Mouse (Mus musculus) intestine, embryonic 16.5 days (tissue): Measurements from ENCODE around the gene Fbxo39. TPM values are rescaled to one million over a fixed set of nuclear protein-coding genes. Genes with fewer than 3 reads are reported as not detected.
"Not testable (repeated sequence)": the region's sequence is repeated elsewhere in the genome, so short reads cannot be mapped to it uniquely, and the experiment has no call there.

Experiments used
- ATAC-seq: fragments of 200-750 bp; cut with Nextera tagmentation; 2 replicates; pipeline ENCODE4 v1.8.0; 2017; ENCODE audit warnings: moderate TSS enrichment, moderate library complexity
- H3K27ac ChIP-seq: fragments of 300-500 bp; sonication (generic); 2 replicates; pipeline ENCODE4 v1.5.1; 2014; ENCODE audit warnings: mild to moderate bottlenecking, low read length
- H3K27me3 ChIP-seq: fragments of 300-500 bp; sonication (generic); replicated peaks from 2 replicates; pipeline ENCODE4 v1.6.1; 2014; ENCODE audit warnings: low read length, control low read depth, mixed read lengths; ENCODE audit not compliant: control insufficient read depth, insufficient read depth
- H3K36me3 ChIP-seq: fragments of 300-500 bp; sonication (generic); 2 replicates; pipeline ENCODE4 v1.6.1; 2014; ENCODE audit warnings: low read length, control low read depth; ENCODE audit not compliant: control insufficient read depth, insufficient read depth
- H3K4me1 ChIP-seq: fragments of 300-500 bp; sonication (generic); 2 replicates; pipeline ENCODE4 v1.6.1; 2014; ENCODE audit warnings: low read length, control low read depth, mixed read lengths; ENCODE audit not compliant: control insufficient read depth, insufficient read depth
- H3K4me2 ChIP-seq: fragments of 300-500 bp; sonication (generic); 2 replicates; pipeline ENCODE4 v1.6.1; 2014; ENCODE audit warnings: low read depth, low read length, control low read depth
- H3K4me3 ChIP-seq: fragments of 300-500 bp; sonication (generic); 2 replicates; pipeline ENCODE4 v1.5.1; 2014; ENCODE audit warnings: mild to moderate bottlenecking, low read length
- H3K9ac ChIP-seq: fragments of 300-500 bp; sonication (generic); 2 replicates; pipeline ENCODE4 v1.6.1; 2014; ENCODE audit warnings: low read depth, low read length
- H3K9me3 ChIP-seq: fragments of 300-500 bp; sonication (generic); 2 replicates; pipeline ENCODE4 v1.6.1; 2016; ENCODE audit warnings: low read length, control low read depth; ENCODE audit not compliant: control insufficient read depth
- WGBS: fragments of 180-500 bp; shearing (Covaris S2); extraction: QIAGEN DNeasy Blood & Tissue Kit; methylation state at CpG from one replicate; pipeline ENCODE4 v1.1.7; 2014; 5-methylcytosine and 5-hydroxymethylcytosine counted together
- polyA plus RNA-seq: library from polyadenylated mRNA; unstranded; fragments of >200 nt; fragmentation: Nextera tagmentation; extraction: Ambion mirVana; gene quantifications from 2 replicates; pipeline ENCODE4 v1.2.1, GENCODE M21; 2015

Fbxo39 gene
- polyA plus RNA-seq, 1 experiment from 2014 or later = not detected

DNA sequence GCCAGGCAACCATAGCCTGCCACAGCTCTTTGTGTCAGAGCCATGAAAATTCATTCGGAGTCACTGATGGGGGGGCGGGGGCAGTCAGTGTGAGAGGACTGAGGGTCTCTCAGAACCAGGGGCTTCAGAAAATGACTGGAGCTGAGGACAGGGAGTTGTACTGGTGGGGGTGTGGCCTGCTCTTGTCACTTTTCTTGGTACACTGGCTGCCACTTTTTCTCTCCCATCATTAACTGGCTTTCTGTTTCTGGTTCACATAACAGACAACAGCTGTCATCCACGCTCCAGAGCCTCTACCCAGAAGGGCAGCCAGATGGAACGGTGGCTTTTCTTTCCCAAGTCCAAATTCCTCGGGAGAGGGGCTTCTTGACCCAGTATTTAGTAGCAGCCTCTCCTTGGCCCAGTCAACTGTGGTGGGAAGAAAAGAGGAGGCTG is 24.2 kb downstream of the Fbxo39 start:
- H3K9ac ChIP-seq = no peak overlapping the region
- H3K4me3 ChIP-seq = no peak overlapping the region
- H3K9me3 ChIP-seq = no peaks in the 10 kb centered on the region
- no peaks in the 10 kb centered on the region for H3K27me3 ChIP-seq
- no peak overlapping the region for H3K4me2 ChIP-seq
- no peak for ATAC-seq
- no peaks in the 10 kb centered on the region for H3K36me3 ChIP-seq
- 66% methylated on average over 5 of the region's 5 CpGs for WGBS
- no peak overlapping the region for H3K27ac ChIP-seq
- no peaks in the 10 kb centered on the region for H3K4me1 ChIP-seq

DNA sequence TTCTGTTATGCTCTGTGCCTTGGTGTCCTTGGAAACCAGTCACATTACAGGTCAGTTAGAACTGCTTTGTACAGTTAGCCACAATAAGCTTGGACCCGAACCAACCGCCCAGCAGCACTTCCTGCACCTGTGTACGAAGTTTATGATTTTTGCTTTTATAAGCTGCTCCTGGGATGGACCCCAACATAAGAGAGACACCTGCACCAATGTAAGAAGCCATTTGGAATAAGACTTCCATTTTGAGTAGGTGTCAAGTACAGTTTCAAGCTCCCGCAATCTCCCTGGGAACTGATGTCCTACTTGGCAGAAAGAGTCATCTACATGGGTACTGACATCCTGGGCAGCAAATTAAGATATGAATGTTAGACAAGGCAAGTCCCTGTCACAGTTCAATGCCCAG is 25.5 kb downstream of the Fbxo39 start:
- Histone ChIP-seq H3K9me3 (no peaks in the 10 kb centered on the region), H3K4me2 (no peak overlapping the region), H3K4me3 (no peak overlapping the region), H3K27ac (no peak overlapping the region), H3K4me1 (no peaks in the 10 kb centered on the region), H3K36me3 (no peaks in the 10 kb centered on the region), H3K9ac (no peak overlapping the region), H3K27me3 (no peaks in the 10 kb centered on the region)
- no peak for ATAC-seq
- 86% methylated on average over 4 of the region's 4 CpGs for WGBS

DNA sequence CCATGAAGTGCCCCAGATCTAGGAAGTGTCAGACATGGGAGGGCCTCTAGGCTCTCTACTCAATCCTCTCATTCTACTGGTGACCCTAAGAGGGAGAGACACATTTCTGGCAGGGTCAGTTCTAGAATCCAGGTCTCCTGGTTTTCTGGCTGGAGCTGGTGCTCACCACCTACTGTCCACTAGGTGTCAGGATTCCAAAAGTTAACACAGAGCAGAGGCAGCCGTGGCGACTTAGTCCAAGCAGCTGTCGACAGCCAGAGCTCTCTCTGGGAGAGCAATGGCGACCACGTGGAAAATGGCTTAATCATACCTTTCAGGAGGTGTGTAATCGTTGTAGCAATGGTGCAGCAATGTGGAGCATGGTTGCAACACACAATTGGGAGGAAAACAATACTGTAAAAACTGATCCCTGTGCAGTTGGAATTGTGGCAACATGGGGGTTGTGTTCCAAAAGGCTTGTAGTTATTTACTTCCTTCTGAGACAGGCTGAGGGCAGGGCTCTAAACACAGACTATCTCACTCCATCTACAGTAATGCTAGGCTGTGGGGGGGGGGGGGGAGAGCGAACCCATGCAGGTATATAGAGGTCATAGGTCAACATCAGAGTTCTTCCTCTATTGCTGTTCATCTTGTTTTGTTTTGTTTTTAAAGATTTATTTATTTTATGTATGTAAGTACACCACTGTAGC is 28.4 kb downstream of the Fbxo39 start:
- H3K4me1 ChIP-seq = no peaks in the 10 kb centered on the region
- H3K4me3 ChIP-seq = no peak overlapping the region
- ATAC-seq = peak; percentile 86
- peak overlapping the region; percentile 32; the same call in 1 of the 2 replicates for H3K4me2 ChIP-seq
- WGBS = 13% methylated on average over 7 of the region's 7 CpGs
- no peaks in the 10 kb centered on the region for H3K36me3 ChIP-seq
- H3K27ac ChIP-seq = no peak overlapping the region
- H3K9me3 ChIP-seq = no peaks in the 10 kb centered on the region
- no peak overlapping the region for H3K9ac ChIP-seq
- no peaks in the 10 kb centered on the region for H3K27me3 ChIP-seq

DNA sequence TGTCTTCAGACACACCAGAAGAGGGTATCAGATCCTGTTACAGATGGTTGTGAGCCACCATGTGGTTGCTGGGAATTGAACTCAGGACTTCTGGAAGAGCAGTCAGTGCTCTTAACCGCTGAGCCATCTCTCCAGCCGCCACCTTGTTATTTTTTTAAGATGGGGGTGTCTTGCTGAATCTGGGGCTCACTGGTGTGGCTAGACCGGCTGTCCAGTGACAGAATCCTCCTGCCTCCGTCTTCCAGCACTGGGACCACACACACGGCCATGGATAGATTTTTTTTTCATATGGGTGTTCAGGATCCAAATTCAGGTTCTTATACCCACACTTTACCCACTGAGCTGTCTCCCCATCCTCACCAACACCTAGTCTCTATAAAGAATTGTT is 29.0 kb downstream of the Fbxo39 start:
- not testable (repeated sequence) for H3K4me3 ChIP-seq, ATAC-seq, H3K27ac ChIP-seq, H3K9ac ChIP-seq, H3K4me2 ChIP-seq, H3K36me3 ChIP-seq, H3K27me3 ChIP-seq, H3K4me1 ChIP-seq, H3K9me3 ChIP-seq
- 83% methylated on average over 5 of the region's 5 CpGs for whole genome bisulfite sequencing

DNA sequence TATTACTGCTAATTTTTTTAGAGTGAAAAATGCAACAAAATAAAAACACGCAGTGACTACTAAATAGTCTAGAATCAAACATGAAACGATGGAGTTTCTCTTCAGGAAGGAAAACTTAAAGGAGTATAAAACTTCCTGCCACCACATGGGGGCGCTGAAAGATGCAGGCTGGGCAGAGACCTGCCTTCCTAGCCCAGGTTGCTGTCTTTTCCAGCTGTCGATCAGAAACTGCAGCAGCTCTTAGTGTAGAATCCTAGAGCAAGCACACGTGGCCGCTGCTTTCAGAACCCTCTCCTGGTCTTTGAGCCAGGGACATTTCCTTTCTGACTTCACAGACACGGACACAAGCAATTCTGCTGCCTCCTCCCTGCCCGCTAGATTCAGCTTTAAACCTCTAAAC is 29.7 kb downstream of the Fbxo39 start:
- Histone ChIP-seq H3K27me3 (no peaks in the 10 kb centered on the region), H3K4me2 (no peak overlapping the region), H3K36me3 (no peaks in the 10 kb centered on the region), H3K4me3 (no peak overlapping the region), H3K27ac (no peak overlapping the region), H3K9me3 (no peaks in the 10 kb centered on the region), H3K4me1 (peaks cover 5% of the 10 kb centered on the region), H3K9ac (no peak overlapping the region)
- ATAC-seq = no peak
- 25% methylated on average over 8 of the region's 8 CpGs for WGBS

DNA sequence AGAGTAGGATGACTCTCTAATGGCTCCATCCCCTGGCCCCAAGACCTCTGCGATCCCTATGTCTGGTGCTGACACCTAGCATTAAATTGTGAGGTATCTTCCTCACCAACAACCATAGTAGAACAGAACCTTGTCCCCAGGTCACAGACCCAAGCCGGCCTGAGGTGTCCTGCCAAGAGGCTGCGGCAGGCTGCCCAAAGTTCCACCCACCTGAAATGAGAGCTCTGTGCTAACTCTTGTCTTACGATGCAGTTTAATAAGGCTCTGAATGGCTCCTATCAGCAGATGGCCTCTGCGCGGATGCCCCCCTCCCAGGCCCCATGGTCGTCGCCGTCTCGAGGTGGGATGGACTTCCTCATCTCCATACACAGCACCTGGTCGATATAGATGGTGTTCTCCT is 30.2 kb downstream of the Fbxo39 start:
- Histone ChIP-seq H3K9ac (no peak overlapping the region), H3K4me1 (peaks cover 8% of the 10 kb centered on the region), H3K4me2 (no peak overlapping the region), H3K27me3 (no peaks in the 10 kb centered on the region), H3K27ac (no peak overlapping the region), H3K4me3 (no peak overlapping the region), H3K9me3 (no peaks in the 10 kb centered on the region), H3K36me3 (no peaks in the 10 kb centered on the region)
- WGBS = 80% methylated on average over 11 of the region's 11 CpGs
- ATAC-seq = no peak

DNA sequence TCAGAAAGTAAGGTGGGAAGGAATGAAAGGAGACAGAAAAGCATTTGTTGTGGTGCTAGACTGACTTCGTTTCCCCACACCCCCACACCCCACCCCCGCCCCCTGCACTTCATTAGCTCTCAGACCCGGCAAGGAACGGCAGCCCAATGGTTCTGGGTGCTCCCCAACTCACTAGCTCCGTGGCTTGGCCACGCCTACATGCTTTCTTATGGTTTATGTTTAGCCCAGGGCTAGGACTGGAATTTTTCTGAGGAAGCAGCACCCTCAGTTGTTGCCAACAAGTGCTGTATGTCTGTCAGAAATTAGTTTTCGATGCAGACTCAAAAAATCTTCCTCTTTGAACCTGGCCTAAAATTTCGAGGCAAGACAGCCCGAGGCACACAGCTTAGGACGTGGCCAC is 34.3 kb downstream of the Fbxo39 start:
- no peaks in the 10 kb centered on the region for H3K36me3 ChIP-seq
- no peak overlapping the region for H3K4me2 ChIP-seq
- no peak overlapping the region for H3K9ac ChIP-seq
- no peak for ATAC-seq
- no peaks in the 10 kb centered on the region for H3K27me3 ChIP-seq
- peaks cover 8% of the 10 kb centered on the region for H3K4me1 ChIP-seq
- no peak overlapping the region for H3K27ac ChIP-seq
- WGBS = 40% methylated on average over 10 of the region's 10 CpGs
- H3K4me3 ChIP-seq = no peak overlapping the region
- H3K9me3 ChIP-seq = no peaks in the 10 kb centered on the region

DNA sequence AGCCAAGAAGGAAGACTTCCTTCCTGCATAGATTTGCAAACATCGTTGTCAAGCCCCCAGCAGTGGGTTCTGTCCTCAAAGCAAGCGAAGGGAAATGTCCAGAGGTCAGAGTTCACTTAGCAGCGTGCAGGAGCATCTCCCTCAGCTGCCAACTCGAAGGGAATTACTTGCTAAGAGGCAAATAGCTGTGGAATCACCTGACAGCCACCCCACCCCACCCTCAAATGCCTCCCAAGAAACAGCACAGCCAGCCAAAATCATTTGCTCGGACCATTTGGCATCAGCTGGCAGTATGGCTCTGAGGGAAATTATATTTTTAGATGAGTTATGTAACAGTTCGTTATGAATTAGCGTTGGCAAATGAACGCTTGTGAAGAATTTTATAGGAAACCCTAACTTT is 34.8 kb downstream of the Fbxo39 start:
- whole genome bisulfite sequencing = 43% methylated on average over 8 of the region's 8 CpGs
- H3K27ac ChIP-seq = no peak overlapping the region
- no peaks in the 10 kb centered on the region for H3K9me3 ChIP-seq
- no peak overlapping the region for H3K9ac ChIP-seq
- no peaks in the 10 kb centered on the region for H3K27me3 ChIP-seq
- ATAC-seq = no peak
- H3K4me2 ChIP-seq = no peak overlapping the region
- H3K4me3 ChIP-seq = no peak overlapping the region
- H3K4me1 ChIP-seq = peaks cover 8% of the 10 kb centered on the region
- H3K36me3 ChIP-seq = no peaks in the 10 kb centered on the region

DNA sequence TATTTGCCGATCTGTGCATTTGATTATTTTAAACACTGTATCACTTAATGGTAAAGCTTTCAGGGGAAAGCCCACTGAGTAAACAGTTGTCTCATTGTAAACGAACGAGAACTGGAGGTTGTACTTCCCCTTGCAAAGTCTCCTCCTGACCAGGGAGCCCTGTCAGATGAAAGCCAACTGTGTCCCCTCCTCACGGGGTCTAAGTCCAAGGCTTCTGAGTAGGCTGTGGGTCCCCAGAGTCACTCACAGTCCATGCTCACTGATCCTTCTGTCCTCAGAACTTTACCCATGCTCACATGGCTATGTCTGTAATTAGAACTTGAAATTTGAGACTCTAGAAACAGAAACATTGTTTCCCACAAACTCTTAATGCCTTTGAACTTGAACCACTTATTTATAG is 35.4 kb downstream of the Fbxo39 start:
- H3K9me3 ChIP-seq = no peaks in the 10 kb centered on the region
- no peak overlapping the region for H3K27ac ChIP-seq
- ATAC-seq = peak; percentile 70; the same call in 1 of the 2 replicates
- H3K4me3 ChIP-seq = no peak overlapping the region
- H3K27me3 ChIP-seq = no peaks in the 10 kb centered on the region
- WGBS = 28% methylated on average over 4 of the region's 4 CpGs
- no peak overlapping the region for H3K4me2 ChIP-seq
- H3K9ac ChIP-seq = no peak overlapping the region
- H3K4me1 ChIP-seq = peaks cover 8% of the 10 kb centered on the region
- H3K36me3 ChIP-seq = no peaks in the 10 kb centered on the region

DNA sequence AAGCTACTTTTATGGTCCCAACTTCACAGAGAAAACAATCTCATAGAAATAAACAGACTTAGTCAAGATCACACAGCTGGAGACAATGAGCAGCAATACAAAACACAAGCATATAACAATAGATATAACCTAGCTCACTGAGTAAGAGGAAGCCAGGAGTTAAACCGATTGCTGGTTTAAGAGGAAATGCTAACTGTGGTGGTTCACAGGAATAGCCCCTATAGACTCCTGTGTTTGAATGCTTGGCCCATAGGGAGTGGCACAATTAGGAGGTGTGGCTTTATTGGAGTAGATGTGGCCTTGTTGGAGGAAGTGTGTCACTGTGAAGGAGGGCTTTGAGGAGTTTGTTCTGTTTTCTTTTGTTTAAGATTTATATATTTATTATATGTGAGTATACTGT is 38.0 kb downstream of the Fbxo39 start:
- no peak for ATAC-seq
- H3K9me3 ChIP-seq = no peaks in the 10 kb centered on the region
- H3K36me3 ChIP-seq = no peaks in the 10 kb centered on the region
- H3K27ac ChIP-seq = no peak overlapping the region
- 74% methylated on average over 1 of the region's 1 CpGs for WGBS
- no peak overlapping the region for H3K4me3 ChIP-seq
- H3K27me3 ChIP-seq = no peaks in the 10 kb centered on the region
- no peak overlapping the region for H3K9ac ChIP-seq
- H3K4me2 ChIP-seq = no peak overlapping the region
- H3K4me1 ChIP-seq = peaks cover 8% of the 10 kb centered on the region
